Mouse (Mus musculus): ENCODE results near the gene Dcp1a. TPM values are rescaled to one million over a fixed set of nuclear protein-coding genes. Genes with fewer than 3 reads are reported as not detected.

Dcp1a gene
- polyA plus RNA-seq, 1 experiment from 2014 or later, result 19.3 TPM

- Histone ChIP-seq H3K9me3 (no peaks in the 10 kb centered on the region), H3K4me2 (no peak overlapping the region), H3K27ac (no peak overlapping the region), H3K4me1 (replicated peaks) (no peaks in the 10 kb centered on the region), H3K27me3 (0 out of 2 replicates have a peak, but pooled peaks cover 11% of the 10 kb centered on the region), H3K9ac (no peak overlapping the region), H3K36me3 (no peaks in the 10 kb centered on the region), H3K4me3 (no peak overlapping the region)
- 69% methylated on average over 5 of the region's 5 CpGs for WGBS
- ATAC-seq (ENCODE audit: low FRiP score), result no peak
Measured at GRCm38 (mm10) chr14:30473605-30474004, 5.7 kb upstream of the Dcp1a start.

- no peak overlapping the region for H3K27ac ChIP-seq
- ATAC-seq (ENCODE audit: low FRiP score), result no peak
- no peak overlapping the region for H3K9ac ChIP-seq
- no peaks in the 10 kb centered on the region for H3K9me3 ChIP-seq
- 0 out of 2 replicates have a peak, but pooled peaks cover 11% of the 10 kb centered on the region for H3K27me3 ChIP-seq
- H3K4me3 ChIP-seq, result no peak overlapping the region
- no peaks in the 10 kb centered on the region for H3K4me1 ChIP-seq (replicated peaks)
- WGBS, result 88% methylated on average over 6 of the region's 6 CpGs
- H3K36me3 ChIP-seq, result no peaks in the 10 kb centered on the region
- H3K4me2 ChIP-seq, result no peak overlapping the region
Measured at GRCm38 (mm10) chr14:30474416-30474815, 4.9 kb upstream of the Dcp1a start.

GRCm38 (mm10) chr14:30491342-30491741 lies 12.0 kb downstream of the Dcp1a start, which contains the start of gene Cacna1d:
Cacna1d (minus strand) TSS chr14:30491455.
- Histone ChIP-seq H3K4me3 (no peak within 1 kb of the TSS), H3K27me3 (no peaks in the 10 kb centered on the region), H3K27ac (no peak within 1 kb of the TSS), H3K4me2 (no peak within 1 kb of the TSS), H3K9ac (no peak within 1 kb of the TSS), H3K4me1 (replicated peaks) (no peaks in the 10 kb centered on the region), H3K36me3 (peaks cover 60% of the 10 kb centered on the region), H3K9me3 (no peaks in the 10 kb centered on the region)
- ATAC-seq (ENCODE audit: low FRiP score), result no peak
- 94% methylated on average over 9 of the region's 9 CpGs for WGBS

GRCm38 (mm10) chr14:30493276-30493675 lies 13.9 kb downstream of the Dcp1a start:
- H3K36me3 ChIP-seq, result peaks cover 52% of the 10 kb centered on the region
- no peaks in the 10 kb centered on the region for H3K27me3 ChIP-seq
- no peaks in the 10 kb centered on the region for H3K9me3 ChIP-seq
- WGBS, result 69% methylated on average over 1 of the region's 1 CpGs
- no peak overlapping the region for H3K27ac ChIP-seq
- H3K4me3 ChIP-seq, result no peak overlapping the region
- no peaks in the 10 kb centered on the region for H3K4me1 ChIP-seq (replicated peaks)
- no peak overlapping the region for H3K4me2 ChIP-seq
- no peak overlapping the region for H3K9ac ChIP-seq
- no peak for ATAC-seq (ENCODE audit: low FRiP score)

GRCm38 (mm10) chr14:30494998-30495397 lies 15.7 kb downstream of the Dcp1a start:
- H3K27me3 ChIP-seq, result no peaks in the 10 kb centered on the region
- no peaks in the 10 kb centered on the region for H3K4me1 ChIP-seq (replicated peaks)
- H3K9ac ChIP-seq, result no peak overlapping the region
- 87% methylated on average over 6 of the region's 6 CpGs for WGBS
- no peak overlapping the region for H3K27ac ChIP-seq
- H3K4me3 ChIP-seq, result no peak overlapping the region
- H3K9me3 ChIP-seq, result no peaks in the 10 kb centered on the region
- no peak overlapping the region for H3K4me2 ChIP-seq
- peaks cover 49% of the 10 kb centered on the region for H3K36me3 ChIP-seq
- no peak for ATAC-seq (ENCODE audit: low FRiP score)

GRCm38 (mm10) chr14:30498202-30498601 lies 18.9 kb downstream of the Dcp1a start:
- no peak overlapping the region for H3K4me3 ChIP-seq

GRCm38 (mm10) chr14:30504990-30505389 lies 25.7 kb downstream of the Dcp1a start:
- 93% methylated on average over 5 of the region's 5 CpGs for WGBS
- Histone ChIP-seq H3K36me3 (peaks cover 55% of the 10 kb centered on the region), H3K4me2 (no peak overlapping the region), H3K27me3 (no peaks in the 10 kb centered on the region), H3K9me3 (no peaks in the 10 kb centered on the region), H3K4me1 (replicated peaks) (no peaks in the 10 kb centered on the region), H3K9ac (no peak overlapping the region), H3K27ac (no peak overlapping the region), H3K4me3 (no peak overlapping the region)
- no peak for ATAC-seq (ENCODE audit: low FRiP score)

More at GRCm38 (mm10) chr14:30498202-30498601, 18.9 kb downstream of the Dcp1a start:
- no peak overlapping the region for H3K4me2 ChIP-seq
- H3K4me1 ChIP-seq (replicated peaks), result no peaks in the 10 kb centered on the region
- no peak for ATAC-seq (ENCODE audit: low FRiP score)
- H3K9me3 ChIP-seq, result no peaks in the 10 kb centered on the region
- WGBS, result 83% methylated on average over 2 of the region's 2 CpGs
- H3K36me3 ChIP-seq, result peaks cover 43% of the 10 kb centered on the region
- no peak overlapping the region for H3K27ac ChIP-seq
- H3K9ac ChIP-seq, result no peak overlapping the region
- no peaks in the 10 kb centered on the region for H3K27me3 ChIP-seq

- H3K27me3 ChIP-seq, result no peaks in the 10 kb centered on the region
- H3K4me3 ChIP-seq, result no peak overlapping the region
- no peak for ATAC-seq (ENCODE audit: low FRiP score)
- WGBS, result 93% methylated on average over 6 of the region's 6 CpGs
- no peak overlapping the region for H3K27ac ChIP-seq
- H3K9me3 ChIP-seq, result no peaks in the 10 kb centered on the region
- H3K36me3 ChIP-seq, result peaks cover 62% of the 10 kb centered on the region
- H3K9ac ChIP-seq, result no peak overlapping the region
- no peak overlapping the region for H3K4me2 ChIP-seq
- no peaks in the 10 kb centered on the region for H3K4me1 ChIP-seq (replicated peaks)
Measured at GRCm38 (mm10) chr14:30510214-30510763, 31.0 kb downstream of the Dcp1a start.

GRCm38 (mm10) chr14:30512896-30513295 lies 33.6 kb downstream of the Dcp1a start:
- ATAC-seq (ENCODE audit: low FRiP score), result no peak
- Histone ChIP-seq H3K36me3 (peaks cover 48% of the 10 kb centered on the region), H3K9me3 (no peaks in the 10 kb centered on the region), H3K4me1 (replicated peaks) (no peaks in the 10 kb centered on the region), H3K9ac (no peak overlapping the region), H3K4me3 (no peak overlapping the region), H3K27me3 (no peaks in the 10 kb centered on the region), H3K27ac (no peak overlapping the region), H3K4me2 (no peak overlapping the region)
- 96% methylated on average over 5 of the region's 5 CpGs for WGBS

GRCm38 (mm10) chr14:30515931-30516723 lies 36.8 kb downstream of the Dcp1a start:
- no peak overlapping the region for H3K9ac ChIP-seq
- no peak for ATAC-seq (ENCODE audit: low FRiP score)
- H3K9me3 ChIP-seq, result no peaks in the 10 kb centered on the region
- H3K27me3 ChIP-seq, result no peaks in the 10 kb centered on the region
- H3K4me2 ChIP-seq, result no peak overlapping the region
- peaks cover 59% of the 10 kb centered on the region for H3K36me3 ChIP-seq
- H3K27ac ChIP-seq, result no peak overlapping the region
- no peaks in the 10 kb centered on the region for H3K4me1 ChIP-seq (replicated peaks)
- WGBS, result 91% methylated on average over 13 of the region's 13 CpGs
- H3K4me3 ChIP-seq, result no peak overlapping the region

GRCm38 (mm10) chr14:30519323-30519722 lies 40.0 kb downstream of the Dcp1a start:
- Histone ChIP-seq H3K9ac (no peak overlapping the region), H3K4me1 (replicated peaks) (no peaks in the 10 kb centered on the region), H3K4me2 (no peak overlapping the region), H3K27me3 (no peaks in the 10 kb centered on the region), H3K27ac (no peak overlapping the region), H3K9me3 (no peaks in the 10 kb centered on the region), H3K4me3 (no peak overlapping the region), H3K36me3 (peaks cover 72% of the 10 kb centered on the region)
- 90% methylated on average over 5 of the region's 5 CpGs for WGBS
- ATAC-seq (ENCODE audit: low FRiP score), result no peak

GRCm38 (mm10) chr14:30523356-30523755 lies 44.0 kb downstream of the Dcp1a start:
- Histone ChIP-seq H3K9ac (no peak overlapping the region), H3K9me3 (no peaks in the 10 kb centered on the region), H3K36me3 (peaks cover 93% of the 10 kb centered on the region), H3K27me3 (no peaks in the 10 kb centered on the region), H3K4me1 (replicated peaks) (no peaks in the 10 kb centered on the region), H3K4me2 (no peak overlapping the region), H3K27ac (no peak overlapping the region), H3K4me3 (no peak overlapping the region)
- 66% methylated on average over 6 of the region's 6 CpGs for WGBS
- ATAC-seq (ENCODE audit: low FRiP score), result no peak

- H3K4me1 ChIP-seq (replicated peaks), result peaks cover 11% of the 10 kb centered on the region; the same call in 1 of the 2 replicates
- H3K4me3 ChIP-seq, result no peak overlapping the region
- ATAC-seq (ENCODE audit: low FRiP score), result no peak
- no peak overlapping the region for H3K4me2 ChIP-seq
- H3K9me3 ChIP-seq, result no peaks in the 10 kb centered on the region
- 89% methylated on average over 10 of the region's 10 CpGs for WGBS
- H3K27ac ChIP-seq, result no peak overlapping the region
- H3K9ac ChIP-seq, result no peak overlapping the region
- H3K36me3 ChIP-seq, result peaks cover 51% of the 10 kb centered on the region
- no peaks in the 10 kb centered on the region for H3K27me3 ChIP-seq
Measured at GRCm38 (mm10) chr14:30528392-30528791, 49.1 kb downstream of the Dcp1a start.
